Mouse (Mus musculus) liver, embryonic 14.5 days (tissue): Measurements from ENCODE around the gene Aebp2. TPM values are rescaled to one million over a fixed set of nuclear protein-coding genes. Genes with fewer than 3 reads are reported as not detected.

Source experiments
- ATAC-seq: fragments of 200-750 bp; cut with Nextera tagmentation; 2 replicates; pipeline ENCODE4 v1.8.0; 2017; ENCODE audit warnings: moderate number of reproducible peaks, mild to moderate bottlenecking, moderate library complexity; ENCODE audit not compliant: insufficient read depth
- DNase-seq, 3 experiments: peaks; one replicate each; pipeline ENCODE4 v3.0.0-alpha.2; 2012 to 2013; ENCODE audit warnings: low read depth in 3 of 3, low spot score in 3 of 3
- H3K27ac ChIP-seq: fragments of 300-500 bp; sonication (generic); 2 replicates; pipeline ENCODE4 v1.5.1; 2014; ENCODE audit warnings: moderate library complexity, mild to moderate bottlenecking, control low read depth, inconsistent platforms
- H3K27me3 ChIP-seq: fragments of 300-500 bp; sonication (generic); 2 replicates; pipeline ENCODE4 v1.6.1; 2014; ENCODE audit warnings: mild to moderate bottlenecking, low read length, moderate library complexity; ENCODE audit not compliant: control insufficient read depth, insufficient read depth
- H3K36me3 ChIP-seq: fragments of 300-500 bp; sonication (generic); replicated peaks from 2 replicates; pipeline ENCODE4 v1.6.1; 2014; ENCODE audit warnings: low read depth; ENCODE audit not compliant: control insufficient read depth, insufficient read depth
- H3K4me1 ChIP-seq, 2 experiments: fragments of 200-500 bp in 1 of 2; fragments of 300-500 bp in 1 of 2; sonication (generic) in 1 of 2; replicated peaks; 2 replicates each; pipeline ENCODE4 v1.6.1; 2012 to 2014; ENCODE audit warnings: antibody characterized with exemption in 1 of 2, inconsistent platforms in 1 of 2, low read length in 1 of 2; ENCODE audit not compliant: control insufficient read depth in 2 of 2, insufficient read depth in 2 of 2
- H3K4me2 ChIP-seq: fragments of 300-500 bp; sonication (generic); 2 replicates; pipeline ENCODE4 v1.6.1; 2014; ENCODE audit warnings: low read depth, mild to moderate bottlenecking, control low read depth, moderate library complexity
- H3K4me3 ChIP-seq, 2 experiments: fragments of 200-500 bp in 1 of 2; fragments of 300-500 bp in 1 of 2; sonication (generic) in 1 of 2; 2 replicates each; pipeline ENCODE4 v1.5.1; 2012 to 2014; ENCODE audit warnings: low read depth in 2 of 2, low read length in 2 of 2, mild to moderate bottlenecking in 2 of 2, control low read depth in 1 of 2, inconsistent platforms in 1 of 2, moderate library complexity in 1 of 2; ENCODE audit not compliant: insufficient read depth in 1 of 2
- H3K9ac ChIP-seq: fragments of 300-500 bp; sonication (generic); replicated peaks from 2 replicates; pipeline ENCODE4 v1.6.1; 2014; ENCODE audit warnings: mild to moderate bottlenecking, control low read depth, moderate library complexity
- H3K9me3 ChIP-seq: fragments of 300-500 bp; sonication (generic); 2 replicates; pipeline ENCODE4 v1.6.1; 2016; ENCODE audit warnings: low read length, mixed read lengths; ENCODE audit not compliant: control insufficient read depth
- CTCF ChIP-seq: IDR thresholded peaks from 2 replicates; pipeline ENCODE4 v1.5.1; 2016; ENCODE audit warnings: antibody characterized with exemption, low read depth, control low read depth
- EP300 ChIP-seq: IDR thresholded peaks from 2 replicates; pipeline ENCODE4 v1.6.1; 2016; ENCODE audit warnings: antibody characterized with exemption, low read depth
- WGBS: fragments of 180-500 bp; shearing (Covaris S2); extraction: QIAGEN DNeasy Blood & Tissue Kit; methylation state at CpG from one replicate; pipeline ENCODE4 v1.1.7; 2014; ENCODE audit not compliant: insufficient replicate concordance; 5-methylcytosine and 5-hydroxymethylcytosine counted together
- polyA plus RNA-seq, 2 experiments: library from polyadenylated mRNA; depleted of rRNA in 1 of 2; stranded (reverse) in 1 of 2; unstranded in 1 of 2; fragments of >200 nt; fragmentation: Nextera tagmentation in 1 of 2; extraction: Ambion mirVana in 1 of 2; gene quantifications; 2 replicates each; pipeline versions ENCODE4 v1.2.1 to v1.2.3; 2012 to 2014

The Aebp2 gene
- polyA plus RNA-seq, 2 experiments: 3.3 to 10.7 TPM

GRCm38 (mm10) chr6:140714905-140715365 lies 92.5 kb downstream of the Aebp2 start:
- ATAC-seq: no peak
- Histone ChIP-seq H3K9me3 (no peaks in the 10 kb centered on the region), H3K4me2 (no peak overlapping the region), H3K4me3 (no peak overlapping the region), H3K27ac (no peak overlapping the region), H3K4me1 (no peaks in the 10 kb centered on the region), H3K9ac (no peak overlapping the region), H3K27me3 (no peaks in the 10 kb centered on the region), H3K36me3 (no peaks in the 10 kb centered on the region)
- peak; percentile 9 to 26 (median 18) for DNase-seq
- WGBS: 15% methylated on average over 10 of the region's 10 CpGs
- TF ChIP-seq CTCF (peak; percentile 90), EP300 (no peak)

GRCm38 (mm10) chr6:140722058-140722457 lies 99.6 kb downstream of the Aebp2 start:
- H3K27ac ChIP-seq: no peak overlapping the region
- H3K4me1 ChIP-seq: no peaks in the 10 kb centered on the region
- TF ChIP-seq EP300: no peak
- no peak for TF ChIP-seq CTCF
- ATAC-seq: no peak
- H3K9me3 ChIP-seq: no peaks in the 10 kb centered on the region
- H3K4me2 ChIP-seq: no peak overlapping the region
- no peak overlapping the region for H3K4me3 ChIP-seq
- WGBS: 39% methylated on average over 10 of the region's 10 CpGs
- no peaks in the 10 kb centered on the region for H3K27me3 ChIP-seq
- no peak for DNase-seq
- H3K9ac ChIP-seq: no peak overlapping the region
- H3K36me3 ChIP-seq: no peaks in the 10 kb centered on the region

Other genes starting within 250 kb of the Aebp2 start
- gene Plekha5, start 198.6 kb upstream of the Aebp2 start, polyA plus RNA-seq (2012; rRNA removed): 4.4 and 6.0 TPM in 2 replicates
- 3.6 and 5.4 TPM in 2 replicates for gene Plekha5, start 198.6 kb upstream of the Aebp2 start, polyA plus RNA-seq (2014; fragmentation: Nextera tagmentation; extraction: Ambion mirVana)
- not detected in 2 replicates for gene Gm11077, start 106.6 kb downstream of the Aebp2 start, polyA plus RNA-seq (2012; rRNA removed)
- gene Gm11077, start 106.6 kb downstream of the Aebp2 start, polyA plus RNA-seq (2014; fragmentation: Nextera tagmentation; extraction: Ambion mirVana): not detected in 2 replicates